Mouse (Mus musculus) lung, postnatal 0 days (tissue): Measurements from ENCODE around the gene Hps4.

ENCODE experiments used
- CTCF ChIP-seq: IDR thresholded peaks from 2 replicates; pipeline ENCODE4 v1.5.1; 2016; ENCODE audit warnings: antibody characterized with exemption, mild to moderate bottlenecking
- EP300 ChIP-seq: IDR thresholded peaks from 2 replicates; pipeline ENCODE4 v1.6.1; 2016; ENCODE audit warnings: antibody characterized with exemption, mild to moderate bottlenecking, control low read depth

DNA sequence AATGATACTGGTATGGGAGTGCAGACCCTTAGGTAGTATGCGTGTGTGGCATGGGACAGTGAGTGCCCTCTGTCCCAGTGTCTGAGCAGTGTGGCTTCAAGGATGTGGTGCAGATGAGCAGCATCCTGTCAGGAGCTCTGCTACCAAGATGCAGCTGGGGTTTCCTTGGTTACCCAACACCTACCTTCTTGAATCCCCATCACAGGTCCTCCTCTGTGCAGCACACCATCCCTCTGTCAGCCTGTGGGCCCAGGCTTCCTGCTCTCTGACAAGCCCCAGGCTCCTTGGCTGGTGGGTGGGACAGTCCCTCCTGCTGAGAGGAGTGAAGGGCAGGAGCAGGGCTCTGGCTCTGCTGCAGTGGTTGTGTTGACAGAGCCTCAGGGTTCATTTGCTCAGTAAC, 34.5 kb downstream of the Hps4 start:
- TF ChIP-seq CTCF = no peak
- TF ChIP-seq EP300 = no peak
